Mouse (Mus musculus) frontal cortex, adult 2 months (tissue): ENCODE measurements around the gene Cldn8. TPM values are rescaled to one million over a fixed set of nuclear protein-coding genes. Genes with fewer than 3 reads are reported as not detected.

Experiments used
- polyA plus RNA-seq: library from polyadenylated mRNA; depleted of rRNA; stranded (reverse); fragments of >200 nt; gene quantifications from 2 replicates; pipeline ENCODE4 v1.2.3, GENCODE M21; 2012; rRNA removed

Gene Cldn8
- polyA plus RNA-seq, 1 experiment = not detected

Other genes with a start within 250 kb of the Cldn8 start
- not detected in 2 replicates for gene Cldn17, start 56.2 kb downstream of the Cldn8 start, polyA plus RNA-seq
- gene Krtap24-1, start 49.1 kb upstream of the Cldn8 start, polyA plus RNA-seq = not detected in 2 replicates
- gene 2310079G19Rik, start 64.5 kb upstream of the Cldn8 start, polyA plus RNA-seq = not detected in 2 replicates
- not detected in 2 replicates for gene Krtap26-1, start 84.6 kb upstream of the Cldn8 start, polyA plus RNA-seq
- gene Krtap27-1, start 108.5 kb upstream of the Cldn8 start, polyA plus RNA-seq = not detected in 2 replicates
- not detected in 2 replicates for gene 2310061N02Rik, start 144.8 kb upstream of the Cldn8 start, polyA plus RNA-seq
- gene Krtap13-1, start 165.7 kb upstream of the Cldn8 start, polyA plus RNA-seq = not detected in 2 replicates
- gene Krtap13, start 188.5 kb upstream of the Cldn8 start, polyA plus RNA-seq = not detected in 2 replicates
- not detected in 2 replicates for gene 2310034C09Rik, start 195.7 kb upstream of the Cldn8 start, polyA plus RNA-seq
- gene 2310057N15Rik, start 211.0 kb upstream of the Cldn8 start, polyA plus RNA-seq = not detected in 2 replicates
- not detected in 2 replicates for gene Gm5965, start 214.7 kb upstream of the Cldn8 start, polyA plus RNA-seq
- not detected in 2 replicates for gene Gm20741, start 249.0 kb upstream of the Cldn8 start, polyA plus RNA-seq